Mouse (Mus musculus) monocyte, adult 2 months (primary cell): ENCODE measurements at regions not wholly inside any gene's neighbourhood (a gene's known extent, or its start where the extent isn't known, plus 50 kb on each side); places are given as distances from the start of the nearest gene placed in this dataset.

Experiments
- DNase-seq, 2 experiments: peaks; one replicate each; pipeline ENCODE4 v3.0.0; 2022; ENCODE audit warnings: low spot score in 2 of 2, low read depth in 1 of 2

DNA sequence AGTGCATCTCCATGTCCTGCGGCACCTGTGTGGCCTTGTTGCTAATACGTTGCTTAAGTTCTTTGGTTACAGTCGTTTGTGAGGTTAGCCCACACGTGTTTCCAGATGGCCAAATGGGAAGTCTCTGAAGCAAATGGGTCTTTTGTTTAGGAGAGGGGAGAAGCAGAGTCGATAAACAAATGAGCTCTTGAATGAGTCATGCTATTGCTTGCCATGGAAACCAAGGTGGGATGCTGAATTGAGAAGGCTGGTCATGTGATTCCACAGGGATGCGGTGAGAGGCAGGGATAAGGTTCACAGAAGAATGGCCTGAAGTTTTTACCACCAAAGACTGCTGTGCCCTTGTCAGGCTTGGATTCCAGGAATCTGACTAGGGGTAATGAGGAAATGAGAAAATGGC lies 214.8 kb upstream of the Elac2 start:
- DNase-seq, result no peak

DNA sequence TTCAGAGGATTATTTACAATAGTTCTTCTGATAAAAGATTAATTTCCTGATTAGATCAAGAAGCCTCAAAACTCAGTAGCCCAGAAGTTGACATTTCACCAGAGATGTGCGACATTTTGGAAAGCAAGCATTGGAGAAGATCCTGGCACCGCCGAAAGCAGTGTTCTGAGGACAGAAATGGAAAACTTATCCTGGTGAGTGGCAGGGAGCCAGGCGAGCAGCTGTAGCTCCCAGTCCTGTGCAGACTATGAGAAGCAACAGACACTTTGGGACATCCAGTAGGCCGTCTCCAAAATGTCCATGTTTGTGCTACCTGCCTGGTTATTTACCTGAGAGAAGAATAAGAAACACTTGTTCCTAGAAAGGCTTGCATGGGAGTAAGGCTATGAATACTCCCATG lies 202.1 kb upstream of the Elac2 start:
- no peak for DNase-seq

- DNase-seq, result no peak
Observed at GRCm38 (mm10) chr11:64800246-64801121, 178.4 kb upstream of the Elac2 start.

DNA sequence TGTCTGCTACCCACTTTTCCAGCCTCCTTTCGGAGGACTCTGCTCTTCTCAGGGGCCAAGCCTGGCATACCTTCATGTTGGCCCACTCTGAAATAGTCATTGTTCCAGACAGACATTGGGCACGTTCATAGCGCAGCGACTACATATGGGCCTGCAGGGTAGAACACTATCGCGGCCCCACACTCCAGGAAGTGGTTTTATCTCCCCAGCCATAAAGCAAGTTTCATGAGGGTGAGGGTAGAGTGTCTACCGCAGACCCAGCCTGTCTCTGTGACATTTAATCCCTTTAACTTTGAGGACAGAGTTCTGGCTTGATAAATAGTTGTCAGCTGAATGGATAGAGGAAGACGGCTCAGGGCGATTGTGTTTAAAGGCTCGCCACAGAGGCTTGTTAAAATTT lies 177.5 kb upstream of the Elac2 start:
- no peak for DNase-seq

- DNase-seq, result no peak
Observed at GRCm38 (mm10) chr11:64805567-64805966, 173.3 kb upstream of the Elac2 start.

DNA sequence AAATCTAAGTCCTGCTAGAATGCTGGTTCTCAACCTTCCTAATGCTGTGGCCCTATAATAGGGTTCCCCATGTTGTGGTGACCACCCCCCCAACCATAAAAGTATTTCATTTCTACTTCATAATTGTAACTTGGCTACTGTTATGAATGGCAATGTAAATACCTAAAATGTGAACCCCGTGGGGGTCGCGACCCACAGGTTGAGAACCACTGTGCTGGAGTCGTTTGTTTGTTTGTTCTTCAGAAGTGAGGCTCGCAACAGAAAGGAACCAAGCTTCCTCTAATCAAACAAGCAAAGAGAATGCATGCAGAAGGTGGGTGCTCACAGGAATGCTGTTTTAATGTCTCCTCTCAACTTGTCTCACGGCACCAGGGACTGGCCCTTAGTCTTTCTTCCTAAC lies 166.4 kb upstream of the Elac2 start:
- DNase-seq, result no peak

GRCm38 (mm10) chr11:64829429-64829828 lies 149.4 kb upstream of the Elac2 start:
- DNase-seq, result no peak

DNA sequence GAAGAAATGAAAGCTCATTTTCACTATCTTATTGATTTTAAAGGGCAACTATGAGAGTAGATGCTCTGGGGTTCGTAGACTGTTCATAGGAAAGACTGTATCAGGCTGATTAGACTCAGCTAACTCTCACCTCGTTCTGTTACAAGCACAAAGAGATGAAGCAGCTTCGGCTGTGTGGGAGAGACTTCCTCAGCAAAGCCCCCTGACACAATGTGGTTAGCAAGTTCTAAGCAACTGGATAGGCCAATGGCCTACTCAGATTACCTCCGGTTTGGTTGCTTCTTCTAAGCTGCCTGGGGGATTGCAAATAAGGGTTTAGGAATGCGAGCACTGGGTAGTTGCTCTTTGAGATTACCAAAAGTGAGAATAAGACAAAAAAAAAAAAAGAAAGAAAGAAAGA lies 146.4 kb upstream of the Elac2 start:
- DNase-seq, result no peak

- no peak for DNase-seq
Observed at GRCm38 (mm10) chr11:64833786-64834185, 145.1 kb upstream of the Elac2 start.

DNA sequence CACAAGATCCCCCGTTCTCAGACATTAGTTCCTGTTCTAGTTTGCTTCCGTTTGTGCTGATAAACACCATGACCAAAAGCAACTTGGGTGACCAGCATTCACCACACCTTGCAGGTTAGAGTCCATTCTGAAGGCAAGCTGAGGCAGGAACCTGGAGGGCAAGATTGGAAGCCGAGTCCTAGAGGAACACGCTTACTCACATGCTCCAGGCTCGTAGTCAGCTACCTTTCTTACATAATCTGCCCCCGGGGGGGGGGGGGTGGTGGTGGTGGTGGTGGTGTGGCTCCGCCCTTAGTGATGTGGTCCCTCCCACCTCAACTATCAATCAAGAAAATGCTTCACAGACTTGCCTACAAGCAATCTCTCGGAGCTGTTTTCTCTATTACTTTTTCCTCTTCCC lies 142.1 kb upstream of the Elac2 start:
- no peak for DNase-seq

GRCm38 (mm10) chr11:64841092-64841491 lies 137.7 kb upstream of the Elac2 start:
- DNase-seq, result no peak

- DNase-seq, result no peak
Observed at GRCm38 (mm10) chr11:64842775-64843530, 135.9 kb upstream of the Elac2 start.

- DNase-seq, result no peak
Observed at GRCm38 (mm10) chr11:64846577-64847147, 132.2 kb upstream of the Elac2 start.

DNA sequence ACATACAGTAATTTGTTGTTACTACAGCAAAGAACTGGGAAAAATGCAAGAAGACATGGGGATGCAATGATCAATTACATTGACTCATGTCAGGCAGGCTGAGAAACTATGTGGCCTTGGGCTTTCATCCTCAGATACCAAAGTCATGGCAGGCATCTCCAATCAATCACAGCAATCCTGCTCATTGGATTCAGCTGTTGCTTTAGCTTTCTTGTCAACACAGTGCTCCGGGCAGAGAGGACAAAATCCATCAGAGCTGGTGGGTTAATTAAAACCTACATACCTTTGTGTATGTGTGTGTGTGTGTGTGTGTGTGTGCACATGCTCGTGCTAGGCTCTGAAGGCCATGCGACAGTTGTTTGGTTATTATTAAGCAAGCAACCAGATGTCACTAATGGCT lies 119.2 kb upstream of the Elac2 start:
- DNase-seq, result no peak

DNA sequence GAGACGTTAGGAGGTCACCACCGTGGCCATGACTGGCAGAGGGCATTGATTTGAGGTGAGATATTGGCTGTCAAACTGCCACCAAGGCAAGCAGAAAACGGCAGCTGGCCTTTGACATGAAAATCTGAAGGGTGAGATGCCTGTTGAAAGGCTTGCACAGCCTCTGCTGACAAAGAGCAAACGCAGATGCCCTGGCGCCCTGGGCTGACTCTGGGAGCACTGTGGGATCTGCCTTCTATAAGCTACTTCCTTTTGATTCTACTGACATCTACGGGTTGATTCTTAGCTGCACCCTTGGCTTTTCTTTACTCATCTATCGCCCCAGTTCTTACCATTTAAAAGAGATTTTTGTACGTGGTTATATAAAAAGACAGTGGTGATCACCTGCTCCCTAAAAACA lies 98.2 kb upstream of the Elac2 start:
- DNase-seq, result no peak

GRCm38 (mm10) chr11:64884518-64884917 lies 94.3 kb upstream of the Elac2 start:
- no peak for DNase-seq

DNA sequence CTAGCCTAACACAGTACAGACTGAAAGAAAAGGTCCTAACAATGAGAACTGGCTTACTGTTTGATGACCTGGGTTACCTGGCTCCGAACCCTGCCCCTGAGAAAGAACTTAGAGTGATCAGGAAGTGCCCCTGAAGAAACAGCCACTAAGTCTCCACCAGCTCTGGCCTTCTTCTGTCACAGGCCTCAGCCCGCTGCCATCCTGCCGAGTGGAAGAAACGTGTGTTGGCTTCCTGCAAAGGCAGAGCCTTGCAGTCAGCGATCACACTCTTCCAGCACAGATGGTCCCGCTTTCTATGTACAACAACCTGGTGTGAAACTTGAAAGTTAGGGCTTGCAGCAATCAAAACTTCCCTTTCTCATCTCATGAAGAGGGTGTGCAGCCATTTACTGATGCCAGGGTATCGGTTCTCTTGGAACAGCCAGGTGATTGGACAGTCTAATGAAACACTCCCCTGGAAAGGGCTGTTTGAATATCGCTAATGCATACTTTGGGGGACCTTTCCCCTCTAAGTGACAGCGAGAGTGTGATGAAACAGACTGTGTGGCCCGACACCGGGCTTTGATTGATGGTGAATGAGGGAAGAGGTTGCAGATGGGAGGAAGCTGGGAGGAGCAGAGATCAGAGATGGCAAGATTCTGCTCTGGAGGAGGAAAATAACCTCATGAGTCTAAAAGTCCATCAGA lies 89.4 kb upstream of the Elac2 start:
- no peak for DNase-seq

DNA sequence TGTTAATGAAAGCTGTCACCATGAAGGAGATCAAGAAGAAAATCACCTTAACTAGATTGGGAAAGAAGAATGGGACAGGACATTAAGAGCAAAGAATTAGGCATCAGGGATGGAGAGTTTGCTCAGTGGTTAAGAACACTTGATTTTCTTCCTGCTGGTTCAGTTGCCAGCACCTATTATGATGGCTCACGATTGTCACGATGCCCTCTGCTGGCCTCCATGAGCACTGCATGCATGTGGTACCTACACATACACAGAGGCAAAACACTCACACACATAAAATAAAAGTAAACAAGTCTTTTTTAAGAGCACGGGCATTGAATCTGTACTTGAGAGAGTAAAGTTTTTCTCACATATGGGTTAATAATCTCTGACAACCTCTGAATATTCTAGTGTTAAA lies 88.1 kb upstream of the Elac2 start:
- DNase-seq, result no peak

DNA sequence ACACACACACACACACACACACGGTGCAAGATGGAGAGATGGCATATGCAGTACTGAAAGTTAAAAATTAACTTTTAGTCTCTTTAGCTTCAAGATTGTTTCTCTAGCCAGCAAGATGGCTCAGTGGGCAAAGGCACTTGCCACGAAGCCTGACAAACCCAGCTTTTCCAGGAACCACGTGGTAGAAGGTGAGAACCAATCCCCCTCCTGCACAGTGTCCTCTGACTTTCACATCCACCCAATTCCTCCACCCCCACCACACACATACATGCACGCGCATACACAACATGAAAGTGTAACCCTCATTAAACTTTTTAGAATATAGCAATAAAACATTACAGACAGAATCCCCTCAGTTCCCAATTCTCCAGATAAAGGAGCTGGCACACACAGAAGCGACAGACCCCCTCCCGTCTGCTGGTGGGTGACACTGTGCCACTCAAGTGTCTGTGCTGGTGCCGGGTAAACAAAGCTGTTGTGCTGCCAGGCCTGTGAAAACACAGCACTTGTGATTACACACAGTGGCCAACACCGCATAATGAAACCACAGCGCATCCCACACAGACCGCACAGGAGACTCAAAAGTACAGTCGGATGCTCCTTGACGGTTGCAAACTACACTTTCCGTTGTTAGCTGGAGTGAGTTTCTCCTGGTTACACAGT lies 82.9 kb upstream of the Elac2 start:
- no peak for DNase-seq

GRCm38 (mm10) chr11:64898758-64899586 lies 79.9 kb upstream of the Elac2 start:
- peak in 1 of 2 experiments; percentile 16 for DNase-seq
